Mouse (Mus musculus) MN1 (cell line): ENCODE measurements at regions not wholly inside any gene's neighbourhood (a gene's known extent, or its start where the extent isn't known, plus 50 kb on each side); places are given as distances from the start of the nearest gene placed in this dataset.

ENCODE experiments used
- DNase-seq: peaks from one replicate; pipeline ENCODE4 v3.0.0-alpha.2; 2016; ENCODE audit warnings: low spot score

- peak; percentile 60 for DNase-seq
Measured at GRCm38 (mm10) chr1:166807163-166807945, 125.7 kb upstream of the Fmo9 start.

DNA sequence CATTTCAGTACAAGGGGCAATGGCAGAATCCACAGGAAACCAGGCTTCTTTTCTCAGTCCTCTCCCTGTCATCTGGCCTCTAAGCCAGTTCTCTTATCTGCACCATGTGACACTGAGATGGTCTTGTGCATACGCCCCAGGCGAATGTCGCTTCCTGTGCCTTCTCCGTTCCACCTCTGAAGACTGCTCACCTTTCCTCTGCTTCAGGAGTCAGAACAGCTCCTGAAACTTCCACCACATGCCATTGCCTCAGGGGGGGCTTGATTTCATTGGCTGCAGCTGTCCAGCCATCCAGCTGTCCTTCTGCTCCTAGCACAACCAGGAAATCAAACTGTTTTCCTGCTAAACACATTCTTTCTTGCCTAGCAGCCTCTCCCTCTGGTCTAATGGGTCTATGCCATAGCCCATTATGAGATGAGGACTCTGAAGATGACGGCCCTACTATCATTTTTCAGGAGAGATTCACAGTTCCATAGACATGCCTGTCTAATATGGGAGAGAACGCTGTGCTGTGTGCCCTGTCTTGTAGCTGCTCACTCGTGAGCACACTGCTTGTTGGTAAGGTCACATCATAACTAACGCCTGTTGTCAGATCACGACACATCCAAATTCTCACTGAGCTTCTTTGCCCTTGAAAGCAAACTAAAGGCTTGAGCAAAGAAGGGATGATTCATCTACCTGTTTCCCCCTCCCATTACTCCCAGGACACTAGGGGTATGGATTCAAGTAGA lies 129.9 kb upstream of the Fmo9 start:
- no peak for DNase-seq

- DNase-seq, result no peak
Measured at GRCm38 (mm10) chr1:166812072-166812461, 130.4 kb upstream of the Fmo9 start.

DNA sequence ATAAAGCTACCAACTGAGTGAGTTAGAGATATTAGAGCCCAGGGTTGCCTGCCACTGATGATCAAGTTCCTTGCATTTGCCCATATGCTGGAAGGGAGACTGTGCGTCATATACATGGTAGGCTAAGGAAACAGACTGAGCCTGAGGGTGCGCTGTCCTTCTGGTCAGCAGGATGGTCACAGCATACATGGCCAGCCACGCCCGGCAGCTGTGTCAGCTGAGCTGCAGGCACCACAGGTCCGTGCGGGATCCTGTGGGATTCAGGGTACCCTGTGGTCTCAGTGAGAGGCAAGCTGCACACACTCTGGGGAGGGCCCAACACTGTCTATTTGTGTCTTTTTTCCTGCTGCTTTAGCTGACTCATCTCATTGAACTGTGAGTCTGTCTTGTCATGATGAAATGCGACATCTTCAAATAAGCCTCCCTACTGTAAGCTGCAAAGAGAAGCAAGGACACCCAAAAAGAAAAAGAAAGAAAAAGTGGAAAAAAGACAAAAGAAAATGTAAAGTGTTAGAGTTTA lies 131.3 kb upstream of the Fmo9 start:
- no peak for DNase-seq

DNA sequence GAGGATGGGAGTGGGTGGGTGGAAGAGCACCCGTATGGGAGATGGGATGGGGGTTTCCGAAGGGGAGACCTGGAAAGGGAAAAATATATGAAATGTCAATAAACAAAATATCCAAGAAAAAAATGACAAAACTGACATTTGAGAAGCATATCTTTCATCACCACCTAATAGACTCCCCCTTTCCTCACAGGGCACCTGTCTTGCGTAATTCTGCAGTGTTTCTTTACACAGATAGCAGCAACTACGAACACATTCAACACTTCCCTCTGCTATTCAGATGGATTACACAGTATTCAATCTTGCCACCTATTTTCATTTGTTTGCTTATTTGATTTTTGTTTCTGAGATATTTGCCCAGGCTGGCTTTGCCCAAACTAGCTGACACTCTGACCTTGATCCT lies 136.3 kb upstream of the Fmo9 start:
- no peak for DNase-seq

DNA sequence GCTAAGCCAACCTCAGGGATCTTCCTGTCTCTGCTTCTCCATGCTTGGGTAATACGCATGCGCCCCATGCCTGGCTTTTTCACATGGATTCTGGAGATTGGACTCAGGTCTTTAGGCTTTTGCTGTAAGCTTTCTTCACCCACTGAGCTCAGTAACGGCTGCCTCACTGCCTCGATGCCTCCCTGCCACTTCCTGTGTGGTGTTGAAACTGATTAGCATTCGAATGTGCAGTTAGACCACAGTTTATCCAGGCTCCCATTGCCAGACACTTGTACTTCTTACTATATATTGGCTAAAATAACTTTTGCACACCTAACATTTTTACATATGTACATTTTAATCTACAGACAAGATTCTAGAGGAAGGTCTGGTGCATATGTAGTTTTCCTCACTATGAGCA lies 137.0 kb upstream of the Fmo9 start:
- DNase-seq, result no peak

DNA sequence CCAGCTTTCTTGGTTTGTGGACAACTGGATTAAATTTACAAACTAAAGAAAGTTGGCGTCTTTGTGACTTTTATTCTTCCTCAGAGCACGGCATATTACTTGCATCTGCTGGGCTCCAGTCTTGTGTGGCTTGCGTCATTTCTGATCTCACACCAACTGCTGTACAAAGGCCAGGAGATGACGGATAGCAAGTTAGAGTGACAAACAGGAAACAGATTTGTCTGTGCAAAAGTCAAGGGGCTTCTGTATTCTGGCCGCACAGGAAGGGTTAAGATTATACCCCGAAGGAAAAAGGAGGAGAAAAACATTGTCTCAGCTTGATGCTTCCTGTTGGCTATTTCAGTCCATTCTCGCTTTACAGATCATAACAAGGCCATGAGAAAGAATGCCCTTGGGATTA lies 137.8 kb upstream of the Fmo9 start:
- DNase-seq, result no peak

DNA sequence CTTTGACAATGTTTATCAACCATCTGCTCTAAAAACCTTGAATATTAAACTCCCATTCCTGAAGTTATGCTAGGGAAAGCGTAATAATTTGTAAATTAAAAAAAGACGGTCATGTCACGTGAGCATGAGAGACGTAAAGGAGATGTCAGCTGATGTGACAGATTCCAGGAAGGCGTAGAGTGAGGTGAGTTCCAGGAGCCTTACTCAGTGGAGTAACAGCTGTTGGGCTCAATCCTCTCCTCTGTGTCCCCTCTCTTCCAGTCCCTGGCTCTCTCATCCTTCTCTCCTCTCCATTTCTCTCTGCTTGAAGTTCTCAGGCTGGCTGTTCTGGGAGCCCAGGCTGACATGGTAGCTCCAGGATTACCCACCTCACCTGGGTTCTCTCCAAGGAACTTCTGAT lies 138.4 kb upstream of the Fmo9 start:
- DNase-seq, result no peak

DNA sequence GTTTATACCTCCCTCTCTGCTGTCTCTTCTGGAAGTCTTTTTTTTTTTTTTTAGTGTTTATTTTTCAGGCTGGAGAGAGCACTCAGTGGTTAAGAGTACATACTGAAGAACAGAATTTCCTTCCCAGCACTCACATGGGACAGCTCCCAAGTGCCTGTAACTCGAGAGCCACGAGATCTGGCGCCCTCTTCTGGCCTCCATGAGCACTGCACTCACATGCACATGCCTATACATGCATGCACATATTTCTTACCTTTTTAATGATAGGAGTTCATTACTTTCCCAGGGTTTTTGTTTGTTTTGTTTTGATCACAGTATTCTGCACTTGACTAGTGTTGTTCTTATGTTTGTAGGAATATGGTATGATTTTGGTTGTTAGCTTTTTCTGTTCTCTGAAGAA lies 139.5 kb upstream of the Fmo9 start:
- DNase-seq, result no peak

DNA sequence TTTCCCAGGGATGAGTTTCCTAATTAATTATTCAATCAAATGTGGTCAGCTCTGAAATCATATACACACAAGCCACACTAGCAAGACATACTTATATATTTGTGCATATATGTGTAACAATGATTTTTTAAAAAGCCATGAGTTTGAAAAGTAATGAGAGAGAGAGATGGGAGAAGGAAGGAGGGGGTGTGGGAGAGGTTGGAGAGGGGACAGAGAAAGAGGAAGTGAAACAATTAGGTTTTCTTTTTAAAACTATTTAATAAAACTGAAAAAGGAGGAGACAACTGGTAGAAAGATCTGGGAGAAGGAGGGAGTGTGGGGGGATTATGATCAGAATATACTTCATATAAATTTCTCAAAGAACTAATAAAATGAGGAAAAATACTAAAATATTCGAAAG lies 155.7 kb upstream of the Fmo9 start:
- no peak for DNase-seq

DNA sequence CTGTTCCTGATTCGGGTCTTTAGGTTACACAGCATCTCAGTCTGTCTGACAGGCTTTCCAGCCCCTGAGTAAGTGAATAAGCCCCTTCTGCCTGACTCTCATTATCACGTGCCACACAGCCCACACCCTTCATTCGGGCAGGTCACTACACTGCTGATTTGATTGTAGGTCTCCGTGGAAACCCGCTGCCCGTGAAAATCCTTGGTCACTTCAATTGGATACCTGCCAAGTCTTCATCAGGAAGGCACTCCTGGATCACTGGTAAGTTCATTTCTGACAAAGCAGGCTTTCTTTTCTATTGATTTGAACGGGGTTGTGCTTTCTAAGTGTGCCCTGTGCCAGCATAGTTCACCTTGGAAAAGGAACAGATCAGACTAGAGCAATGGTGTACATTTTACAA lies 158.2 kb upstream of the Fmo9 start:
- DNase-seq, result peak; percentile 75

DNA sequence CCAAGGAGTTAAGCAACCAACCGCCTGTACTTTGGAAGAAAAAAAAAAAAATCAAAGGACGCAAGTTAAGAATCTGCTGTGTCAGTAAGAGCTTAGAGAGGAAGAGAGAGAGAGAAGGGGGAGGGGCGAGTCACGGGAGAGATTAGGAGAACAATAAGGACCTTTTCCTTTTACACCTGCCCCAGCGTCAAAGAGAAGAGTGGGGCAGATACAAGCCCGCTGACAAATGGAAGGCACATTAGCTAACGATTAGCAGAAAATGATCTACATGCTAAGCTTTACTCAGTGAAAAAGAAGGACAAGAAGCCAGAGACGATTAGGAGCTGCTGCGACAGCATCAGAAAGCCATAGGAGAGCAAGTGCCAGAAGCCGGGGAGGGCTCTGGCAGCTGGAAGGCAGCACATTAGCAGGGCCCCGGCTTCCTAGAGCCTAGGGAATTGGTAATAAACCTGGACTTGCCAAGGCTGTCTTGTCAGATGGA lies 157.8 kb upstream of the Fam78b start:
- DNase-seq, result peak; percentile 68

DNA sequence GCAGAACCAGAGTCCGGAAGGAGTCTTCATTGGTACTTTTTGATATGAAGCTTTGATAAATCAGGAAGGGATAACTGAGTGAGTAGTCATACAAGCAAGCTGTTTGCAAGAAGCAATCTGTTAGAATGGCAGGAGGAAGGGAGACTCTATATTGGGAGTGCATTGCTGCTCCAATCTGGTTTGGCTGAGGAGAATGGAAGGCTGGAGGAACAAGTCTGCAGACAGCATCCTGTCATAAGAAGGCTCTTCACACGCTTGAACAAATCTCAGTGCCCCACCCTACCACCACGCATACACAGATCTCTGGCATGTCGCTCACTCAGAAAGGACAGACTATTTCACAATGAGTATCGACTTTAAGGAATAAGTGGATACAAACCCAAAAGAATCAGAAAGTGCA lies 154.7 kb upstream of the Fam78b start:
- DNase-seq, result no peak

DNA sequence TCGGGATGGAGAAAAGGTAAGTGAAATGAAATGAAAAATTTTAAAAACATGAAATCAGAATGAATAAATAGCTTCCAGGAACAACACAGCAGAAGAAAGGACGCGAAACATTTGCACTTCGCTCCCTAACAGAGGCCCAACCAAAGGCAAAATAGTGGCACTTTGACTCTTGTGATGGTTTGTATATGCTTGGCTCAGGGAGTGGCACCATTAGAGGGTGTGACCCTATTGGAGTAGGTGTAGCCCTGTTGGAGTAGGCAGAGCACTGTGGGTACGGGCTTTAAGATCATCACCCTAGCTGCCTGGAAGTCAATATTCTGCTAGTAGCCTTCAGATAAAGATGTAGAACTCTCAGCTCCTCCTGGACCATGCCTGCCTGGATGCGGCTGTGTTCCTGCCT lies 154.0 kb upstream of the Fam78b start:
- no peak for DNase-seq

GRCm38 (mm10) chr1:166848015-166848535 lies 153.1 kb upstream of the Fam78b start:
- no peak for DNase-seq

DNA sequence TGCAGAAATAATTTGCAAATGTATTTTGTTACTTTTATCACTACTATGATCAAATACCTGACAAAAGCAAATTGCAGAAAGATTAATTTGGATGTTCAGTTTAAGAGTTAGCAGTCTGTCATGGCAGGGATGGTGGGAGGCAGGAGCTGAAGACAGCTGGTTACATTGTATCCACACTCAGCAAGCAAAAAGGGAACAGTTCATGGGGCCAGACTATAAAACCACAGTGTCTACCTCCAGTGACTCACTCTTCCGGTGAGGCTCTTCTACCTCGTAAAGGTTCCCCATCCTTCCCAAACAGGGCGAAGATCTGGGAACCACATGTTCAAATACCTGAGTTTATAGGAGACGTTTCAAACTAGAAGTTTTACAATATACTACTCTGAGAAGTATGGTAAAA lies 145.2 kb upstream of the Fam78b start:
- DNase-seq, result no peak

GRCm38 (mm10) chr1:166866256-166866655 lies 135.0 kb upstream of the Fam78b start:
- no peak for DNase-seq

- no peak for DNase-seq
Measured at GRCm38 (mm10) chr1:166871258-166871657, 130.0 kb upstream of the Fam78b start.

- no peak for DNase-seq
Measured at GRCm38 (mm10) chr1:166876452-166876851, 124.8 kb upstream of the Fam78b start.

- DNase-seq, result no peak
Measured at GRCm38 (mm10) chr1:166883215-166883614, 118.0 kb upstream of the Fam78b start.

DNA sequence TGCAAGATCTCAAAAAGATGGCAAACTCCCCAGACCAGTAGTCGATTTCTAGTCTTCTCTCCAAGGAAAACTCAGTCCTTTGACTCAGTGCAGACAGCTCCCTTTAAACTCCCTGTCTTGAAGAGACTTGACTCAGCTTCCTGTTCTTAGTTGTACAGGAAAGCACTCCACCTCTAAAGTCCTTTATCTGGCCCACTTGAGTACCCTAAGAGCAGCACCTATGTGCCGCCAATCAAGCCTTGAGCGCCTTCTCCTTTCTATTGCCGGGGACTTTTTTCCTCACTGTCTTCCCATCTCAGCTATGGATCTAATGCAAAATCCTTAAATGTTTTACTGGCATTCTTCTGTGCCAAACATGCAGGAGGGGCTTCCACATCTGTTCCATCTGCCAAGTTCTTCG lies 105.3 kb upstream of the Fam78b start:
- no peak for DNase-seq

DNA sequence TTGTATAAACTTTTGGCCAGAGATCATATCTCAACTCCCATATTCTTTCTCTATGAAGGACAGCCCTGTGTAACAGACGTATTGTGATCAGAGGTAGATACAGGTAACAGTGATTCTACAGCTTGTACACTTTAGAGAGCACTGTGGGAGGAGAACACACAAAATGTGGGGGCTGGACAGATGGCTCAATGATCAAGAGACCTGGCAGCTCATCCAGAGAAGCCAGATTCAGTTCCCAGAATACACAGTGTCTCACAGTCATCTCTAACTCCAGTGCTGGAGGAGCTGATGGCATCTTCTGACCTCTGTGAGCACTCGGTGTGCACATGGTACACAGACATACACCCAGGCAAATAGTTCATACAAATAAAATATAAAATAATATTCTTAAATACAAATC lies 102.5 kb upstream of the Fam78b start:
- no peak for DNase-seq

GRCm38 (mm10) chr1:166899238-166899637 lies 102.0 kb upstream of the Fam78b start:
- no peak for DNase-seq
